Mouse (Mus musculus): ENCODE data around the gene Ptpre. TPM values are rescaled to one million over a fixed set of nuclear protein-coding genes. Genes with fewer than 3 reads are reported as not detected.

Ptpre gene
- polyA plus RNA-seq, 1 experiment from 2014 or later, result 1.9 TPM

DNA sequence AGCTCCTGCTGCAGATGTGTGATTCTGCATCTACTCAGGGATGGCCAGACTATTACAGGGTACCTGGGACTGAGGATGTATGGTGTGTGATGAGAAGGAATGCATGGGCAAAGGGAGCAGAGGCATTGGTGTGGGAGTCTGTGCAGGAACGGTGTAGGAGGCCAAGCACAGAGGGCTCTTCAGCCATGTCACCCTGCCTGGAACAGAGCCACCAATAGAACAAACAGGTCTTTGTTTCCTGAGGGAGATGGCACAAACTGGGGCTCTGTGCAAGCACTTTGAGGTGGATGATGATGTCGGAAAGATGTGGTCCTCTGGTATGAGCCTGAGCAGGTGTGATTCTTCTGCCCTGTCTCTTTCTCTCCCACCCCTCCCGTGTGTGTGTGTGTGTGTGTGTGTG is 5.8 kb downstream of the Ptpre start:
- ATAC-seq (no peak), DNase-seq (ENCODE audit: low spot score) (no peak)
- Histone ChIP-seq H3K36me3 (ENCODE audit: control insufficient read depth, insufficient read depth, low read length) (no peaks in the 10 kb centered on the region), H3K27ac (ENCODE audit: low read depth, low read length) (no peak overlapping the region), H3K4me3 (ENCODE audit: low read depth, low read length) (no peak overlapping the region), H3K9ac (ENCODE audit: low read length) (no peak overlapping the region), H3K4me2 (ENCODE audit: low read length) (no peak overlapping the region), H3K4me1 (ENCODE audit: control insufficient read depth, insufficient read depth, low read length) (peaks cover 6% of the 10 kb centered on the region), H3K9me3 (replicated peaks; ENCODE audit: control insufficient read depth, low read length) (no peaks in the 10 kb centered on the region), H3K27me3 (replicated peaks; ENCODE audit: control insufficient read depth, insufficient read depth, low read length) (peaks cover 15% of the 10 kb centered on the region; the same call in 1 of the 2 replicates)
- whole genome bisulfite sequencing, result 47% methylated on average over 2 of the region's 3 CpGs

- H3K36me3 ChIP-seq (ENCODE audit: control insufficient read depth, insufficient read depth, low read length), result no peaks in the 10 kb centered on the region
- ATAC-seq (no peak), DNase-seq (ENCODE audit: low spot score) (no peak)
- H3K4me3 ChIP-seq (ENCODE audit: low read depth, low read length), result no peak overlapping the region
- H3K4me1 ChIP-seq (ENCODE audit: control insufficient read depth, insufficient read depth, low read length), result no peaks in the 10 kb centered on the region
- no peaks in the 10 kb centered on the region for H3K9me3 ChIP-seq (replicated peaks; ENCODE audit: control insufficient read depth, low read length)
- no peak overlapping the region for H3K27ac ChIP-seq (ENCODE audit: low read depth, low read length)
- H3K4me2 ChIP-seq (ENCODE audit: low read length), result no peak overlapping the region
- H3K27me3 ChIP-seq (replicated peaks; ENCODE audit: control insufficient read depth, insufficient read depth, low read length), result peaks cover 3% of the 10 kb centered on the region; the same call in 1 of the 2 replicates
- 90% methylated on average over 6 of the region's 6 CpGs for WGBS
- H3K9ac ChIP-seq (ENCODE audit: low read length), result no peak overlapping the region
These were observed 7.0 kb downstream of the Ptpre start for GRCm38 (mm10) chr7:135544321-135544720.

DNA sequence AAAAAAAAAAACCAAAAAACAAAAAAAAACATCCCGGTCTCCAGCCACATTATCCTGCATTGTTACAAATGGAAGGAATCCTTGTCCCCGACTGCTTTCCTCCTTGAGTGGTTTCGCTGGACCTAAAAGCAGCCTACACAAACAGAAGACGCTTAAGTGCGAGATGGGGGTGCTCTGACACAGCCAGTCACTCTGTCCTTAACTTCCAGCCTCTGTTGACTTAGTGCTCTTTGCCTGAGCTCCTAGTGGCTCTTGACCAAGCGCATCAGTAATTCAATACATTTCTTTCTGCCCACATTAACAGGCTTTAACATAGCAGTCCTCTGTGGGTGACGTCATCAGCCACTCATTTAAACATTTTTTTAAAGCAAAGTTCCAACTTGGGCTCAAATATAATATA is 8.7 kb downstream of the Ptpre start:
- DNase-seq (ENCODE audit: low spot score) (no peak), ATAC-seq (no peak)
- no peaks in the 10 kb centered on the region for H3K9me3 ChIP-seq (replicated peaks; ENCODE audit: control insufficient read depth, low read length)
- no peak overlapping the region for H3K9ac ChIP-seq (ENCODE audit: low read length)
- H3K27me3 ChIP-seq (replicated peaks; ENCODE audit: control insufficient read depth, insufficient read depth, low read length), result no peaks in the 10 kb centered on the region
- no peaks in the 10 kb centered on the region for H3K36me3 ChIP-seq (ENCODE audit: control insufficient read depth, insufficient read depth, low read length)
- H3K4me3 ChIP-seq (ENCODE audit: low read depth, low read length), result no peak overlapping the region
- 77% methylated on average over 7 of the region's 7 CpGs for WGBS
- no peak overlapping the region for H3K4me2 ChIP-seq (ENCODE audit: low read length)
- no peak overlapping the region for H3K27ac ChIP-seq (ENCODE audit: low read depth, low read length)
- no peaks in the 10 kb centered on the region for H3K4me1 ChIP-seq (ENCODE audit: control insufficient read depth, insufficient read depth, low read length)

GRCm38 (mm10) chr7:135546530-135546929 is 9.2 kb downstream of the Ptpre start:
- Histone ChIP-seq H3K9me3 (replicated peaks; ENCODE audit: control insufficient read depth, low read length) (no peaks in the 10 kb centered on the region), H3K4me1 (ENCODE audit: control insufficient read depth, insufficient read depth, low read length) (no peaks in the 10 kb centered on the region), H3K36me3 (ENCODE audit: control insufficient read depth, insufficient read depth, low read length) (no peaks in the 10 kb centered on the region), H3K27ac (ENCODE audit: low read depth, low read length) (no peak overlapping the region), H3K4me3 (ENCODE audit: low read depth, low read length) (no peak overlapping the region), H3K27me3 (replicated peaks; ENCODE audit: control insufficient read depth, insufficient read depth, low read length) (no peaks in the 10 kb centered on the region), H3K9ac (ENCODE audit: low read length) (no peak overlapping the region), H3K4me2 (ENCODE audit: low read length) (no peak overlapping the region)
- DNase-seq (ENCODE audit: low spot score), result no peak
- no peak for ATAC-seq
- WGBS, result 65% methylated on average over 5 of the region's 5 CpGs

- no peak overlapping the region for H3K4me3 ChIP-seq (ENCODE audit: low read depth, low read length)
- DNase-seq (ENCODE audit: low spot score) (no peak), ATAC-seq (no peak)
- H3K27me3 ChIP-seq (replicated peaks; ENCODE audit: control insufficient read depth, insufficient read depth, low read length), result no peaks in the 10 kb centered on the region
- WGBS, result 76% methylated on average over 6 of the region's 6 CpGs
- no peaks in the 10 kb centered on the region for H3K4me1 ChIP-seq (ENCODE audit: control insufficient read depth, insufficient read depth, low read length)
- H3K9ac ChIP-seq (ENCODE audit: low read length), result no peak overlapping the region
- no peak overlapping the region for H3K4me2 ChIP-seq (ENCODE audit: low read length)
- H3K36me3 ChIP-seq (ENCODE audit: control insufficient read depth, insufficient read depth, low read length), result no peaks in the 10 kb centered on the region
- no peak overlapping the region for H3K27ac ChIP-seq (ENCODE audit: low read depth, low read length)
- no peaks in the 10 kb centered on the region for H3K9me3 ChIP-seq (replicated peaks; ENCODE audit: control insufficient read depth, low read length)
These were observed 11.2 kb downstream of the Ptpre start for GRCm38 (mm10) chr7:135548434-135548833.

- no peaks in the 10 kb centered on the region for H3K9me3 ChIP-seq (replicated peaks; ENCODE audit: control insufficient read depth, low read length)
- DNase-seq (ENCODE audit: low spot score), result no peak
- H3K27ac ChIP-seq (ENCODE audit: low read depth, low read length), result no peak overlapping the region
- 71% methylated on average over 1 of the region's 1 CpGs for WGBS
- no peaks in the 10 kb centered on the region for H3K4me1 ChIP-seq (ENCODE audit: control insufficient read depth, insufficient read depth, low read length)
- H3K36me3 ChIP-seq (ENCODE audit: control insufficient read depth, insufficient read depth, low read length), result no peaks in the 10 kb centered on the region
- H3K9ac ChIP-seq (ENCODE audit: low read length), result no peak overlapping the region
- H3K27me3 ChIP-seq (replicated peaks; ENCODE audit: control insufficient read depth, insufficient read depth, low read length), result no peaks in the 10 kb centered on the region
- ATAC-seq, result no peak
- no peak overlapping the region for H3K4me2 ChIP-seq (ENCODE audit: low read length)
- H3K4me3 ChIP-seq (ENCODE audit: low read depth, low read length), result no peak overlapping the region
These were observed 14.3 kb downstream of the Ptpre start for GRCm38 (mm10) chr7:135551547-135551946.

- Histone ChIP-seq H3K27me3 (replicated peaks; ENCODE audit: control insufficient read depth, insufficient read depth, low read length) (no peaks in the 10 kb centered on the region), H3K36me3 (ENCODE audit: control insufficient read depth, insufficient read depth, low read length) (no peaks in the 10 kb centered on the region), H3K4me2 (ENCODE audit: low read length) (no peak overlapping the region), H3K4me3 (ENCODE audit: low read depth, low read length) (no peak overlapping the region), H3K4me1 (ENCODE audit: control insufficient read depth, insufficient read depth, low read length) (no peaks in the 10 kb centered on the region), H3K9me3 (replicated peaks; ENCODE audit: control insufficient read depth, low read length) (no peaks in the 10 kb centered on the region), H3K27ac (ENCODE audit: low read depth, low read length) (no peak overlapping the region), H3K9ac (ENCODE audit: low read length) (no peak overlapping the region)
- ATAC-seq (no peak), DNase-seq (ENCODE audit: low spot score) (no peak)
- 73% methylated on average over 3 of the region's 3 CpGs for WGBS
These were observed 16.3 kb downstream of the Ptpre start for GRCm38 (mm10) chr7:135553550-135553949.

- Histone ChIP-seq H3K9me3 (replicated peaks; ENCODE audit: control insufficient read depth, low read length) (no peaks in the 10 kb centered on the region), H3K27ac (ENCODE audit: low read depth, low read length) (no peak overlapping the region), H3K27me3 (replicated peaks; ENCODE audit: control insufficient read depth, insufficient read depth, low read length) (no peaks in the 10 kb centered on the region), H3K4me2 (ENCODE audit: low read length) (no peak overlapping the region), H3K36me3 (ENCODE audit: control insufficient read depth, insufficient read depth, low read length) (no peaks in the 10 kb centered on the region), H3K4me3 (ENCODE audit: low read depth, low read length) (no peak overlapping the region), H3K9ac (ENCODE audit: low read length) (no peak overlapping the region), H3K4me1 (ENCODE audit: control insufficient read depth, insufficient read depth, low read length) (no peaks in the 10 kb centered on the region)
- DNase-seq (ENCODE audit: low spot score) (no peak), ATAC-seq (no peak)
- 83% methylated on average over 3 of the region's 3 CpGs for WGBS
These were observed 19.6 kb downstream of the Ptpre start for GRCm38 (mm10) chr7:135556663-135557402.

- H3K36me3 ChIP-seq (ENCODE audit: control insufficient read depth, insufficient read depth, low read length), result no peaks in the 10 kb centered on the region
- no peak overlapping the region for H3K4me3 ChIP-seq (ENCODE audit: low read depth, low read length)
- H3K4me2 ChIP-seq (ENCODE audit: low read length), result no peak overlapping the region
- no peaks in the 10 kb centered on the region for H3K4me1 ChIP-seq (ENCODE audit: control insufficient read depth, insufficient read depth, low read length)
- no peak overlapping the region for H3K27ac ChIP-seq (ENCODE audit: low read depth, low read length)
- no peaks in the 10 kb centered on the region for H3K27me3 ChIP-seq (replicated peaks; ENCODE audit: control insufficient read depth, insufficient read depth, low read length)
- DNase-seq (ENCODE audit: low spot score), result no peak
- no peak overlapping the region for H3K9ac ChIP-seq (ENCODE audit: low read length)
- WGBS, result 60% methylated on average over 1 of the region's 1 CpGs
- H3K9me3 ChIP-seq (replicated peaks; ENCODE audit: control insufficient read depth, low read length), result no peaks in the 10 kb centered on the region
- no peak for ATAC-seq
These were observed 23.0 kb downstream of the Ptpre start for GRCm38 (mm10) chr7:135560280-135560679.

All from forebrain, embryonic 14.5 days (tissue).